Mouse (Mus musculus): ENCODE results near the gene Zfp704.

- TF ChIP-seq CTCF (conservative IDR thresholded peaks at IDR 0.05; ENCODE audit: low read length) (no peak), NANOG (IDR thresholded peaks at IDR 0.05; ENCODE audit: borderline replicate concordance, low read length) (no peak), POU5F1 (IDR thresholded peaks at IDR 0.05; ENCODE audit: borderline replicate concordance, low read length) (no peak)
Measured at GRCm38 (mm10) chr3:9480936-9481335, 128.9 kb downstream of the Zfp704 start.
